ENCODE assay signal across 8 mouse cellular contexts in the genomic region with DNA sequence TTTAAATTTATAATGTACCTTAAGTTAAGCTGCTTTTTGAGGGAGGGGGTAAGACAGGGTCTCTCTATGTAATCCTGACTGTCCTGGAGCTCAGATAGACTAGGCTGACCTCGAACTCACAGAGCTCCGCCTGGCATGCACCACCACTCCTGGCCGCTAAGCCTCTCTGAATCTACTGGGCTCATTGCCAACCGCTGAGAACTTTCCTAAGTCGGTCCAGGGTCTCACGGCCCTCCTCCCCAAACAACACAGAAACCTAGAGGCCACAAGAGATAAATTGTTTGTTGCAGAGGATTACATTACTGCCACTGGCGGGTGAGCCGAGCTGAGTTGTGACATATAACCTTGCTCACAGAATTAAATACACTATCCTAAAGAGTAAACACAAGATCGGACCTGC. TPM values are rescaled to one million over a fixed set of nuclear protein-coding genes. Genes with fewer than 3 reads are reported as not detected.
A peak's percentile ranks its signal among the peaks of the same experiment; 100 is the strongest.
DNase-seq lines count a peak whose midpoint lies in the region; ATAC-seq and TF ChIP-seq lines count a peak whose summit lies in the region.

No protein-coding gene starts in this region.

- peak overlapping the region; percentile 67 for H3K4me3 ChIP-seq in heart, postnatal 0 days (ENCODE audit: low read depth, low read length)
- H3K4me3 ChIP-seq in stomach, embryonic 14.5 days (ENCODE audit: low read depth, low read length): peak overlapping the region; percentile 51; the same call in 1 of the 2 replicates

- 0 out of 2 replicates have a peak, but pooled peaks cover 3% of the 10 kb centered on the region for H3K4me1 ChIP-seq in heart, postnatal 0 days (ENCODE audit: control insufficient read depth, insufficient read depth)
- H3K4me1 ChIP-seq in stomach, embryonic 14.5 days (ENCODE audit: control insufficient read depth, insufficient read depth, low read length): no peaks in the 10 kb centered on the region

- peak overlapping the region; percentile 93 for H3K27ac ChIP-seq in heart, postnatal 0 days (ENCODE audit: low read depth)
- H3K27ac ChIP-seq in stomach, embryonic 14.5 days (ENCODE audit: low read length): no peak overlapping the region

- no peak for ATAC-seq in heart, postnatal 0 days (ENCODE audit: insufficient read depth, low read depth)
- peak; percentile 40 for ATAC-seq in megakaryocyte progenitor cell, adult 5-6 weeks (replicated peaks; ENCODE audit: poor library complexity)
- peak; percentile 19; the same call in 1 of the 2 replicates for ATAC-seq in stomach, embryonic 14.5 days (ENCODE audit: insufficient number of reproducible peaks, insufficient read depth, low FRiP score, low read depth)
- ATAC-seq in megakaryocyte, adult 5-6 weeks (ENCODE audit: poor library complexity, severe bottlenecking): no peak

- TF ChIP-seq EP300 in heart, postnatal 0 days (IDR thresholded peaks at IDR 0.05; ENCODE audit: low read depth): no peak

- peak overlapping the region; percentile 95 for H3K4me2 ChIP-seq in heart, postnatal 0 days (ENCODE audit: low read depth, low read length)
- H3K4me2 ChIP-seq in stomach, embryonic 14.5 days (replicated peaks; ENCODE audit: low read depth, low read length): peak overlapping the region; percentile 93

- no peaks in the 10 kb centered on the region for H3K36me3 ChIP-seq in heart, postnatal 0 days (replicated peaks; ENCODE audit: control insufficient read depth, insufficient read depth, low read length)
- no peaks in the 10 kb centered on the region for H3K36me3 ChIP-seq in stomach, embryonic 14.5 days (ENCODE audit: control insufficient read depth, insufficient read depth, low read length)

- H3K9ac ChIP-seq in heart, postnatal 0 days (replicated peaks; ENCODE audit: low read depth, low read length): no peak overlapping the region
- H3K9ac ChIP-seq in stomach, embryonic 14.5 days (replicated peaks; ENCODE audit: low read depth, low read length): no peak overlapping the region

- H3K27me3 ChIP-seq in heart, postnatal 0 days (ENCODE audit: control insufficient read depth, insufficient read depth, low read length): peaks cover 7% of the 10 kb centered on the region; the same call in 1 of the 2 replicates
- no peaks in the 10 kb centered on the region for H3K27me3 ChIP-seq in stomach, embryonic 14.5 days (ENCODE audit: control insufficient read depth, insufficient read depth, low read length)

- no peak; the same call in 1 of the 2 replicates for TF ChIP-seq CTCF in heart, postnatal 0 days (IDR thresholded peaks at IDR 0.05; ENCODE audit: low read depth)

- peak; percentile 14 for DNase-seq in thymus, postnatal 4 days
- DNase-seq in thymus, postnatal 14 days: no peak
- DNase-seq in embryo, embryonic 11 days: peak; percentile 61
- peak; percentile 24 for DNase-seq in heart, postnatal 0 days (ENCODE audit: low spot score)
- DNase-seq in kidney, postnatal 14 days: peak; percentile 53

- 18% methylated on average over 9 of the region's 9 CpGs for WGBS in heart, postnatal 0 days
- 10% methylated on average over 9 of the region's 9 CpGs for WGBS in stomach, embryonic 14.5 days

- no peaks in the 10 kb centered on the region for H3K9me3 ChIP-seq in heart, postnatal 0 days (replicated peaks; ENCODE audit: control insufficient read depth, low read length)
- H3K9me3 ChIP-seq in stomach, embryonic 14.5 days (ENCODE audit: control insufficient read depth, low read depth, low read length): no peaks in the 10 kb centered on the region

RNA-seq across cellular contexts. Expression of gene Pm20d2, which starts 1.4 kb away (rescaled TPM):
- total RNA-seq in heart, postnatal 0 days (2014; rRNA removed; ENCODE audit: low replicate concordance): 10.3 and 11.1 TPM in 2 replicates
- 2.8 and 4.4 TPM in 2 replicates for polyA plus RNA-seq in heart, postnatal 0 days (2015; fragmentation: Nextera tagmentation; extraction: Ambion mirVana)
- total RNA-seq in megakaryocyte progenitor cell, adult 5-6 weeks (2015): 0.24 and 0.47 TPM in 2 replicates
- total RNA-seq in megakaryocyte progenitor cell, adult 5-6 weeks (2017): 0.37 TPM in 1 of 2 replicates, not detected in the other
- polyA plus RNA-seq in stomach, embryonic 14.5 days (2014; fragmentation: Nextera tagmentation; extraction: Ambion mirVana): 0.93 and 1.3 TPM in 2 replicates
- not detected in 2 replicates for total RNA-seq in megakaryocyte, adult 5-6 weeks (2015)
- not detected in 2 replicates for total RNA-seq in megakaryocyte, adult 5-6 weeks (2017)

RNA-seq across cellular contexts. Expression of gene Srsf12, which starts 20.6 kb away (rescaled TPM):
- total RNA-seq in heart, postnatal 0 days (2014; rRNA removed; ENCODE audit: low replicate concordance): 0.19 TPM in 1 of 2 replicates, not detected in the other
- polyA plus RNA-seq in heart, postnatal 0 days (2015; fragmentation: Nextera tagmentation; extraction: Ambion mirVana): 0.38 and 0.48 TPM in 2 replicates
- not detected in 2 replicates for total RNA-seq in megakaryocyte progenitor cell, adult 5-6 weeks (2015)
- not detected in 2 replicates for total RNA-seq in megakaryocyte progenitor cell, adult 5-6 weeks (2017)
- 11.1 and 12.1 TPM in 2 replicates for polyA plus RNA-seq in stomach, embryonic 14.5 days (2014; fragmentation: Nextera tagmentation; extraction: Ambion mirVana)
- total RNA-seq in megakaryocyte, adult 5-6 weeks (2015): 0.18 TPM in 1 of 2 replicates, not detected in the other
- total RNA-seq in megakaryocyte, adult 5-6 weeks (2017): not detected in 2 replicates

RNA-seq across cellular contexts. Expression of gene Gabrr1, which starts 55.8 kb away (rescaled TPM):
- not detected in 2 replicates for total RNA-seq in heart, postnatal 0 days (2014; rRNA removed; ENCODE audit: low replicate concordance)
- polyA plus RNA-seq in heart, postnatal 0 days (2015; fragmentation: Nextera tagmentation; extraction: Ambion mirVana): not detected in 2 replicates
- total RNA-seq in megakaryocyte progenitor cell, adult 5-6 weeks (2015): not detected in 2 replicates
- total RNA-seq in megakaryocyte progenitor cell, adult 5-6 weeks (2017): not detected in 2 replicates
- not detected in 2 replicates for polyA plus RNA-seq in stomach, embryonic 14.5 days (2014; fragmentation: Nextera tagmentation; extraction: Ambion mirVana)
- not detected in 2 replicates for total RNA-seq in megakaryocyte, adult 5-6 weeks (2015)
- total RNA-seq in megakaryocyte, adult 5-6 weeks (2017): not detected in 2 replicates

Comparison
In these comparisons a context has a peak if more than half of its experiments do, and no peak if none do; other contexts are left out.
1. ATAC-seq: peak in megakaryocyte progenitor cell, adult 5-6 weeks (single experiment) and stomach, embryonic 14.5 days (single experiment); none in heart, postnatal 0 days (single experiment) and megakaryocyte, adult 5-6 weeks (single experiment).